Mouse (Mus musculus) limb, embryonic 10.5 days (tissue): ENCODE results near the gene Tmem176a. TPM values are rescaled to one million over a fixed set of nuclear protein-coding genes. Genes with fewer than 3 reads are reported as not detected.
"Not testable (repeated sequence)": the region's sequence is repeated elsewhere in the genome, so short reads cannot be mapped to it uniquely, and the experiment has no call there.

Experiments used
- DNase-seq: peaks from one replicate; pipeline ENCODE4 v3.0.0-alpha.2; 2017; ENCODE audit warnings: low spot score
- H3K27ac ChIP-seq: fragments of 300-500 bp; sonication (generic); 2 replicates; pipeline ENCODE4 v1.5.1; 2016; ENCODE audit warnings: mild to moderate bottlenecking
- H3K27me3 ChIP-seq: fragments of 300-500 bp; sonication (generic); 2 replicates; pipeline ENCODE4 v1.6.1; 2016; ENCODE audit warnings: low read depth, mild to moderate bottlenecking; ENCODE audit not compliant: poor library complexity, severe bottlenecking
- H3K36me3 ChIP-seq: fragments of 300-500 bp; sonication (generic); 2 replicates; pipeline ENCODE4 v1.6.1; 2016; ENCODE audit warnings: mild to moderate bottlenecking, moderate library complexity
- H3K4me1 ChIP-seq: fragments of 300-500 bp; sonication (generic); 2 replicates; pipeline ENCODE4 v1.6.1; 2016
- H3K4me3 ChIP-seq: fragments of 300-500 bp; sonication (generic); 2 replicates; pipeline ENCODE4 v1.5.1; 2016; ENCODE audit warnings: mild to moderate bottlenecking, moderate library complexity
- H3K9me3 ChIP-seq: fragments of 300-500 bp; sonication (generic); replicated peaks from 2 replicates; pipeline ENCODE4 v1.6.1; 2016; ENCODE audit warnings: mild to moderate bottlenecking
- WGBS: fragments of 180-500 bp; shearing (Covaris S2); methylation state at CpG from one replicate; pipeline ENCODE4 v1.1.7; 2016; 5-methylcytosine and 5-hydroxymethylcytosine counted together
- polyA plus RNA-seq: library from polyadenylated mRNA; unstranded; fragments of >200 nt; fragmentation: Nextera tagmentation; extraction: Ambion mirVana; gene quantifications from 2 replicates; pipeline ENCODE4 v1.2.1, GENCODE M21; 2016

Gene Tmem176a
- polyA plus RNA-seq, 1 experiment from 2014 or later: 29.0 TPM

GRCm38 (mm10) chr6:48857613-48858302 is 17.0 kb downstream of the Tmem176a start:
- no peaks in the 10 kb centered on the region for H3K9me3 ChIP-seq
- no peaks in the 10 kb centered on the region for H3K36me3 ChIP-seq
- no peaks in the 10 kb centered on the region for H3K27me3 ChIP-seq
- no peak overlapping the region for H3K4me3 ChIP-seq
- H3K27ac ChIP-seq: no peak overlapping the region
- no peak for DNase-seq
- H3K4me1 ChIP-seq: peaks cover 4% of the 10 kb centered on the region; the same call in 1 of the 2 replicates
- 56% methylated on average over 8 of the region's 8 CpGs for WGBS

GRCm38 (mm10) chr6:48860130-48860815 is 19.6 kb downstream of the Tmem176a start:
- Histone ChIP-seq H3K36me3 (no peaks in the 10 kb centered on the region), H3K9me3 (no peaks in the 10 kb centered on the region), H3K4me3 (peak overlapping the region; percentile 43), H3K27ac (peak overlapping the region; percentile 37; the same call in 1 of the 2 replicates), H3K4me1 (peaks cover 13% of the 10 kb centered on the region), H3K27me3 (no peaks in the 10 kb centered on the region)
- DNase-seq: peak; percentile 63
- WGBS: 16% methylated on average over 23 of the region's 23 CpGs

- Histone ChIP-seq H3K36me3 (no peaks in the 10 kb centered on the region), H3K27me3 (no peaks in the 10 kb centered on the region), H3K9me3 (no peaks in the 10 kb centered on the region), H3K27ac (no peak overlapping the region), H3K4me3 (no peak overlapping the region), H3K4me1 (peaks cover 13% of the 10 kb centered on the region)
- WGBS: 96% methylated on average over 1 of the region's 1 CpGs
- DNase-seq: no peak
These were observed 20.1 kb downstream of the Tmem176a start for GRCm38 (mm10) chr6:48860851-48861250.

- no peak overlapping the region for H3K27ac ChIP-seq
- H3K9me3 ChIP-seq: no peaks in the 10 kb centered on the region
- no peak for DNase-seq
- H3K4me3 ChIP-seq: no peak overlapping the region
- peaks cover 13% of the 10 kb centered on the region for H3K4me1 ChIP-seq
- no peaks in the 10 kb centered on the region for H3K36me3 ChIP-seq
- H3K27me3 ChIP-seq: no peaks in the 10 kb centered on the region
- WGBS: 89% methylated on average over 12 of the region's 12 CpGs
These were observed 21.0 kb downstream of the Tmem176a start for GRCm38 (mm10) chr6:48861616-48862280.

- DNase-seq: no peak
- Histone ChIP-seq H3K27ac (no peak overlapping the region), H3K9me3 (no peaks in the 10 kb centered on the region), H3K36me3 (no peaks in the 10 kb centered on the region), H3K27me3 (no peaks in the 10 kb centered on the region), H3K4me3 (no peak overlapping the region), H3K4me1 (peaks cover 13% of the 10 kb centered on the region)
- 85% methylated on average over 4 of the region's 4 CpGs for WGBS
These were observed 22.1 kb downstream of the Tmem176a start for GRCm38 (mm10) chr6:48862816-48863215.

GRCm38 (mm10) chr6:48863488-48863887 is 22.8 kb downstream of the Tmem176a start:
- WGBS: 90% methylated on average over 7 of the region's 7 CpGs
- no peak overlapping the region for H3K27ac ChIP-seq
- DNase-seq: no peak

GRCm38 (mm10) chr6:48864181-48864580 is 23.5 kb downstream of the Tmem176a start:
- no peak for DNase-seq
- Histone ChIP-seq H3K27me3 (no peaks in the 10 kb centered on the region), H3K4me1 (peaks cover 13% of the 10 kb centered on the region), H3K9me3 (no peaks in the 10 kb centered on the region), H3K4me3 (no peak overlapping the region), H3K36me3 (no peaks in the 10 kb centered on the region), H3K27ac (no peak overlapping the region)
- 33% methylated on average over 3 of the region's 3 CpGs for WGBS

More at GRCm38 (mm10) chr6:48863488-48863887, 22.8 kb downstream of the Tmem176a start:
- peaks cover 13% of the 10 kb centered on the region for H3K4me1 ChIP-seq
- H3K27me3 ChIP-seq: no peaks in the 10 kb centered on the region
- H3K9me3 ChIP-seq: no peaks in the 10 kb centered on the region
- no peaks in the 10 kb centered on the region for H3K36me3 ChIP-seq
- H3K4me3 ChIP-seq: no peak overlapping the region

- H3K4me3 ChIP-seq: no peak overlapping the region
- no peak overlapping the region for H3K27ac ChIP-seq
- WGBS: 33% methylated on average over 3 of the region's 3 CpGs
- H3K4me1 ChIP-seq: peaks cover 13% of the 10 kb centered on the region
- no peak for DNase-seq
- no peaks in the 10 kb centered on the region for H3K36me3 ChIP-seq
- no peaks in the 10 kb centered on the region for H3K27me3 ChIP-seq
- no peaks in the 10 kb centered on the region for H3K9me3 ChIP-seq
These were observed 24.0 kb downstream of the Tmem176a start for GRCm38 (mm10) chr6:48864723-48865122.

GRCm38 (mm10) chr6:48865152-48865745 is 24.5 kb downstream of the Tmem176a start:
- 79% methylated on average over 1 of the region's 1 CpGs for WGBS
- Histone ChIP-seq H3K4me1 (peaks cover 12% of the 10 kb centered on the region), H3K9me3 (no peaks in the 10 kb centered on the region), H3K4me3 (no peak overlapping the region), H3K27me3 (no peaks in the 10 kb centered on the region), H3K27ac (no peak overlapping the region), H3K36me3 (no peaks in the 10 kb centered on the region)
- DNase-seq: no peak

- not testable (repeated sequence) for H3K36me3 ChIP-seq, H3K9me3 ChIP-seq, DNase-seq, H3K4me1 ChIP-seq, H3K4me3 ChIP-seq, H3K27ac ChIP-seq, H3K27me3 ChIP-seq
- WGBS: 12% methylated on average over 1 of the region's 1 CpGs
These were observed 25.7 kb downstream of the Tmem176a start for GRCm38 (mm10) chr6:48866355-48866950.

- DNase-seq: no peak
- H3K36me3 ChIP-seq: no peaks in the 10 kb centered on the region
- peaks cover 9% of the 10 kb centered on the region for H3K4me1 ChIP-seq
- H3K27ac ChIP-seq: no peak overlapping the region
- H3K4me3 ChIP-seq: no peak overlapping the region
- no peaks in the 10 kb centered on the region for H3K27me3 ChIP-seq
- WGBS: 58% methylated on average over 4 of the region's 4 CpGs
- no peaks in the 10 kb centered on the region for H3K9me3 ChIP-seq
These were observed 26.4 kb downstream of the Tmem176a start for GRCm38 (mm10) chr6:48867158-48867557.

GRCm38 (mm10) chr6:48869774-48870173 is 29.1 kb downstream of the Tmem176a start:
- Histone ChIP-seq H3K27me3 (no peaks in the 10 kb centered on the region), H3K4me1 (peaks cover 5% of the 10 kb centered on the region), H3K27ac (no peak overlapping the region), H3K4me3 (no peak overlapping the region), H3K9me3 (no peaks in the 10 kb centered on the region), H3K36me3 (no peaks in the 10 kb centered on the region)
- DNase-seq: no peak
- 79% methylated on average over 2 of the region's 2 CpGs for WGBS
